ENCODE assay signal across 9 mouse cellular contexts in genomic region chr7:46034991-46035390, GRCm38 (mm10). TPM values are rescaled to one million over a fixed set of nuclear protein-coding genes. Genes with fewer than 3 reads are reported as not detected.
DNase-seq lines count a peak whose midpoint lies in the region; ATAC-seq and TF ChIP-seq lines count a peak whose summit lies in the region.
"Had no signal": no experiment of that assay in that cellular context is flagged by ENCODE, and none has a peak within 500 bp of the region (broad histone marks: within the 10 kb centered on the region; RNA-seq: fewer than 3 reads in every experiment).

No protein-coding gene starts in this region.

- ATAC-seq in G1E (ENCODE audit: extremely low read depth, insufficient number of reproducible peaks, low FRiP score, poor library complexity, severe bottlenecking) = no peak
- no peak for ATAC-seq in liver, embryonic 16.5 days (ENCODE audit: low read depth)

- peak overlapping the region; percentile 99 for H3K4me3 ChIP-seq in G1E (ENCODE audit: low read depth, low read length)
- H3K4me3 ChIP-seq in hindbrain, embryonic 10.5 days = peak overlapping the region; percentile 66
- H3K4me3 ChIP-seq in liver, embryonic 16.5 days (ENCODE audit: low read depth, low read length) = peak overlapping the region; percentile 77

- H3K4me1 ChIP-seq in G1E (ENCODE audit: insufficient read depth, low read depth, low read length) = peaks cover 61% of the 10 kb centered on the region
- H3K4me1 ChIP-seq in hindbrain, embryonic 10.5 days (replicated peaks) = peaks cover 24% of the 10 kb centered on the region
- peaks cover 36% of the 10 kb centered on the region for H3K4me1 ChIP-seq in liver, embryonic 16.5 days (ENCODE audit: control insufficient read depth, low read depth, low read length)

- no peaks in the 10 kb centered on the region for H3K9me3 ChIP-seq in G1E (replicated peaks)
- no peaks in the 10 kb centered on the region for H3K9me3 ChIP-seq in hindbrain, embryonic 10.5 days
- no peaks in the 10 kb centered on the region for H3K9me3 ChIP-seq in liver, embryonic 16.5 days (replicated peaks; ENCODE audit: control insufficient read depth, low read length)

- no peaks in the 10 kb centered on the region for H3K27me3 ChIP-seq in G1E (ENCODE audit: insufficient read depth, low read length)
- H3K27me3 ChIP-seq in hindbrain, embryonic 10.5 days (ENCODE audit: insufficient read depth, poor library complexity, severe bottlenecking) = no peaks in the 10 kb centered on the region
- H3K27me3 ChIP-seq in liver, embryonic 16.5 days (ENCODE audit: control insufficient read depth, insufficient read depth, low read depth, low read length) = no peaks in the 10 kb centered on the region

- WGBS in hindbrain, embryonic 10.5 days = 79% methylated on average over 2 of the region's 2 CpGs
- WGBS in liver, embryonic 16.5 days (ENCODE audit: insufficient replicate concordance) = 41% methylated on average over 2 of the region's 2 CpGs

- peaks cover 47% of the 10 kb centered on the region for H3K36me3 ChIP-seq in G1E (replicated peaks)
- H3K36me3 ChIP-seq in hindbrain, embryonic 10.5 days = peaks cover 26% of the 10 kb centered on the region
- no peaks in the 10 kb centered on the region for H3K36me3 ChIP-seq in liver, embryonic 16.5 days (ENCODE audit: control insufficient read depth, insufficient read depth)

- no peak overlapping the region for H3K9ac ChIP-seq in liver, embryonic 16.5 days (ENCODE audit: low read depth, low read length)

- no peak for TF ChIP-seq CTCF in G1E (IDR thresholded peaks at IDR 0.05; ENCODE audit: low read depth, low read length)

- H3K27ac ChIP-seq in hindbrain, embryonic 10.5 days = no peak overlapping the region
- no peak overlapping the region for H3K27ac ChIP-seq in liver, embryonic 16.5 days (ENCODE audit: low read length)

- peak overlapping the region; percentile 87 for H3K4me2 ChIP-seq in liver, embryonic 16.5 days (ENCODE audit: low read depth, low read length)

- DNase-seq in 416B (ENCODE audit: low read depth) (peak; percentile 67), G1E (ENCODE audit: low spot score) (no peak)
- DNase-seq in hindbrain, embryonic 10.5 days (ENCODE audit: low spot score) = no peak
- DNase-seq in urinary bladder, adult 2 months (ENCODE audit: low spot score) = no peak
- DNase-seq in layer of hippocampus, postnatal 10 days (ENCODE audit: low spot score in 2 of 2) = no peak
- no peak for DNase-seq in lung, postnatal 14 days
- no peak for DNase-seq in cerebellum, postnatal 25 days
- DNase-seq: kidney, postnatal 36 days had no signal

RNA-seq across cellular contexts. Expression of gene Nomo1, which starts 1.5 kb away (rescaled TPM):
- total RNA-seq in G1E (2014; fragmentation: Nextera tagmentation) (26.4 and 35.0 TPM in 2 replicates), G1E (2017) (47.8 and 52.7 TPM in 2 replicates)
- 43.8 and 47.2 TPM in 2 replicates for polyA plus RNA-seq in G1E (2012)
- polyA plus RNA-seq in hindbrain, embryonic 10.5 days (2016; fragmentation: Nextera tagmentation; extraction: Ambion mirVana) = 29.3 and 30.7 TPM in 2 replicates
- 22.0 and 23.4 TPM in 2 replicates for polyA plus RNA-seq in liver, embryonic 16.5 days (2015; fragmentation: Nextera tagmentation; extraction: Ambion mirVana)
- polyA plus RNA-seq in urinary bladder, adult 2 months (2012; rRNA removed) = 35.5 and 41.4 TPM in 2 replicates
- total RNA-seq in layer of hippocampus, postnatal 10 days (2021) = 100 to 1,000 TPM; 109 to 113 TPM

RNA-seq across cellular contexts. Expression of gene Abcc6, which starts 4.9 kb away (rescaled TPM):
- total RNA-seq in G1E (2014; fragmentation: Nextera tagmentation) (not detected in 2 replicates), G1E (2017) (under 0.01 TPM in 2 replicates)
- 0.02 TPM in 1 of 2 replicates, not detected in the other for polyA plus RNA-seq in G1E (2012)
- polyA plus RNA-seq in hindbrain, embryonic 10.5 days (2016; fragmentation: Nextera tagmentation; extraction: Ambion mirVana) = 0.12 and 0.20 TPM in 2 replicates
- polyA plus RNA-seq in liver, embryonic 16.5 days (2015; fragmentation: Nextera tagmentation; extraction: Ambion mirVana) = 16.9 and 19.2 TPM in 2 replicates
- 2.0 and 2.2 TPM in 2 replicates for polyA plus RNA-seq in urinary bladder, adult 2 months (2012; rRNA removed)
- total RNA-seq in layer of hippocampus, postnatal 10 days (2021) = 1 to 10 TPM; 3.3 to 6.0 TPM
